ENCODE assay signal across 8 mouse cellular contexts in the genomic region with DNA sequence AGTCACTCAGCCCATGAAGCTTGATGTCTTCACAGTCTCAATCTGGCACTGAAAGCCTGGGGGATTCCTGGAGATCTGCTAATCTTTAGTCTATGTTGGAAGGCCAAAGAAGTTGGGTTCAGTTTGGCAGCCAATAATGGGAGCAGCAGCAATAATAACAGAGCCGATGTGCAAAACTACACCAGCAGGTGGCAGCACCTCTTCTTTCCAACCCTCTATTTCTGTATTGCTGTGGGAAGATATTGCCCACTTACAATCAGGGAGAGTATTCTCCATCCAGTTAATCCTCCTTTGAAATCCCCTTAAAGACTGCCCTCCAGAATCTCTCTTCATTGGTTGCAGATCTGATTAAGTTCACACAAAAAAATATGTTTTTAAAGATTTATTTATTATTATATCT. TPM values are rescaled to one million over a fixed set of nuclear protein-coding genes. Genes with fewer than 3 reads are reported as not detected.
DNase-seq lines count a peak whose midpoint lies in the region; ATAC-seq and TF ChIP-seq lines count a peak whose summit lies in the region.

No protein-coding gene starts in this region.

- H3K4me3 ChIP-seq in hindbrain, postnatal 0 days (ENCODE audit: low read length) = no peak overlapping the region

- ATAC-seq in hindbrain, postnatal 0 days = peak; percentile 50; the same call in 1 of the 2 replicates

- no peak overlapping the region for H3K4me2 ChIP-seq in hindbrain, postnatal 0 days (ENCODE audit: low read depth, low read length)

- 12% methylated on average over 1 of the region's 1 CpGs for WGBS in hindbrain, postnatal 0 days

- TF ChIP-seq CTCF in hindbrain, postnatal 0 days (IDR thresholded peaks at IDR 0.05; ENCODE audit: low read depth) = peak; percentile 78

- H3K27me3 ChIP-seq in hindbrain, postnatal 0 days (ENCODE audit: insufficient read depth, low read length) = no peaks in the 10 kb centered on the region

- H3K27ac ChIP-seq in hindbrain, postnatal 0 days = no peak overlapping the region

- peak; percentile 13 for DNase-seq in gastrocnemius, adult 18-20 months (ENCODE audit: low spot score)
- DNase-seq in gastrocnemius, adult 8-10 months (ENCODE audit: low spot score in 2 of 2) = no peak
- peak; percentile 36 to 45 for DNase-seq in right cerebral cortex, adult 2 months (ENCODE audit: low spot score in 2 of 2)
- DNase-seq in right cerebral cortex, postnatal 25 days = no peak
- DNase-seq in brain, adult 2 months (ENCODE audit: low read depth, low spot score) = peak; percentile 43
- DNase-seq in hindbrain, postnatal 0 days (ENCODE audit: low spot score) = peak; percentile 74
- peak; percentile 58 for DNase-seq in lung, postnatal 10 days
- DNase-seq in spleen, postnatal 4 days (ENCODE audit: low spot score in 2 of 2) = peak; percentile 38 to 76

- H3K36me3 ChIP-seq in hindbrain, postnatal 0 days (ENCODE audit: insufficient read depth, low read length) = no peaks in the 10 kb centered on the region

- no peaks in the 10 kb centered on the region for H3K4me1 ChIP-seq in hindbrain, postnatal 0 days (ENCODE audit: insufficient read depth, low read length)

- H3K9ac ChIP-seq in hindbrain, postnatal 0 days (replicated peaks; ENCODE audit: low read length) = no peak overlapping the region

- no peaks in the 10 kb centered on the region for H3K9me3 ChIP-seq in hindbrain, postnatal 0 days (ENCODE audit: low read length)

RNA-seq across cellular contexts. Expression of a gene that starts 3.5 kb away (rescaled TPM):
- total RNA-seq in gastrocnemius, adult 18-20 months (2021) = 1 to 10 TPM in 1 of 2 experiments, under 1 TPM in 1; 0.73 to 1.4 TPM
- total RNA-seq in gastrocnemius, adult 8-10 months (2022) = under 1 TPM in 3 of 4 experiments, not detected in 1; 0.29 to 0.86 (median 0.81) TPM
- 3.0 and 3.2 TPM in 2 replicates for total RNA-seq in hindbrain, postnatal 0 days (2014; rRNA removed)
- polyA plus RNA-seq in hindbrain, postnatal 0 days (2015; fragmentation: Nextera tagmentation; extraction: Ambion mirVana) = 2.3 and 3.0 TPM in 2 replicates

RNA-seq across cellular contexts. Expression of a gene that starts 15.3 kb away (rescaled TPM):
- total RNA-seq in gastrocnemius, adult 18-20 months (2021) = under 1 TPM in 1 of 2 experiments, not detected in 1; 0.26 TPM
- under 1 TPM in 3 of 4 experiments, not detected in 1; 0.19 to 0.34 (median 0.31) TPM for total RNA-seq in gastrocnemius, adult 8-10 months (2022)
- total RNA-seq in hindbrain, postnatal 0 days (2014; rRNA removed) = 3.7 TPM in 1 of 2 replicates, not detected in the other
- 0.19 and 0.36 TPM in 2 replicates for polyA plus RNA-seq in hindbrain, postnatal 0 days (2015; fragmentation: Nextera tagmentation; extraction: Ambion mirVana)

RNA-seq across cellular contexts. Expression of a gene that starts 32.5 kb away (rescaled TPM):
- total RNA-seq in gastrocnemius, adult 18-20 months (2021) = not detected
- not detected for total RNA-seq in gastrocnemius, adult 8-10 months (2022)
- total RNA-seq in hindbrain, postnatal 0 days (2014; rRNA removed) = not detected in 2 replicates
- polyA plus RNA-seq in hindbrain, postnatal 0 days (2015; fragmentation: Nextera tagmentation; extraction: Ambion mirVana) = not detected in 2 replicates

RNA-seq across cellular contexts. Expression of a gene that starts 52.2 kb away (rescaled TPM):
- not detected for total RNA-seq in gastrocnemius, adult 18-20 months (2021)
- not detected for total RNA-seq in gastrocnemius, adult 8-10 months (2022)
- not detected in 2 replicates for total RNA-seq in hindbrain, postnatal 0 days (2014; rRNA removed)
- not detected in 2 replicates for polyA plus RNA-seq in hindbrain, postnatal 0 days (2015; fragmentation: Nextera tagmentation; extraction: Ambion mirVana)

Comparison
In these comparisons a context has a peak if more than half of its experiments do, and no peak if none do; other contexts are left out.
1. DNase-seq: peak in gastrocnemius, adult 18-20 months (single experiment), right cerebral cortex, adult 2 months (2 of 2), brain, adult 2 months (single experiment), hindbrain, postnatal 0 days (single experiment), lung, postnatal 10 days (single experiment) and spleen, postnatal 4 days (2 of 2); none in gastrocnemius, adult 8-10 months (0 of 2) and right cerebral cortex, postnatal 25 days (single experiment).